Mouse (Mus musculus) erythroblast, adult 5-6 weeks (primary cell): ENCODE measurements around the gene Gm10778. TPM values are rescaled to one million over a fixed set of nuclear protein-coding genes. Genes with fewer than 3 reads are reported as not detected.
"Not testable (repeated sequence)": the region's sequence is repeated elsewhere in the genome, so short reads cannot be mapped to it uniquely, and the experiment has no call there.

Experiments
- ATAC-seq: replicated peaks from 2 replicates; pipeline ENCODE4 v1.8.0; 2016; ENCODE audit warnings: moderate number of reproducible peaks, mild to moderate bottlenecking, moderate TSS enrichment, inconsistent platforms; ENCODE audit not compliant: poor library complexity, low FRiP score, severe bottlenecking
- total RNA-seq, 2 experiments: library from RNA; stranded (forward) in 1 of 2; stranded (reverse) in 1 of 2; fragments of 150-400 nt in 1 of 2; fragments of 200-764, 138-1000 nt in 1 of 2; gene quantifications; 2 replicates each; pipeline versions ENCODE4 v1.2.3 to v1.2.4; 2015 to 2017; ENCODE audit warnings: low replicate concordance in 2 of 2

The Gm10778 gene
- total RNA-seq, 2 experiments from 2014 or later: 1.9 TPM; not detected in 1

DNA sequence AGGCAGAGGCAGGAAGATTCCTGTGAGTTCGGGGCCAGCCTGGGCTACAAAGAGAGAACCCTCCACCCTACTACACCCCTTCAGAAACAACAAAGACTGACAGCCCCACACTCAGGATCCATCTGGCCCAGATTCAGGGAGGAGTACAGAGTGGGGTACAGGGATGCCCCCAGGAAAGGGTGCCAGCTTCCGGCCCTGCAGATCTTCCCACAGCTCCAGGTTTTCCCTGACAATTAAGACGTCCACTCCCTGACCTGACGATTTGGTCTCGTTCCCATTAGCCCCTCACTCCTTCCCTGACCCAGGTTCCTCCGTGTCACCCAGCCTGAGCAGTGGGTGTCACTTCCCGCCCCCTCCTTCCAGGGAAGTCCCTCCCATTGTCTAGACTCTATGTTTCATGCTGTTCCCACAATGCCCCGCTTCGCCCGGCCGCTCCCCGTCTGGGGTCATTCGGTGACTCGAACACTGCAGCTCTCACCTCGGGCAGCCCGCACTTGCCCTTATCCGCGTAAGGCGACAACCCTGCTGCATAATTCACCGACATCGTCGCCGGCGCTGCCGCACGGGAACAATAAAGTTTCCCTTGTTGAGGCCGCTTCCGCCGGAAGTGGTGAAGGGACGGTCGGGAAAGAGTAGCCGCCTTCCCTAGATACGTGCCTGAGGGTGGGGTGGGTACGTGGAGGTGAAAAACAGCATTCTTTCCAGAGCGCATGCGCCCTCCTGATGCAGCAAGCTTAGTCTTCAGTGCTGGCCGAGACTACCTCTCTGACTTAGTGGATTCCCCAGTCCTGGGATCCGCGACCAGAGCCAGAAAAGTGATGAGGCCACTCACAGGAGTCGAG lies 21.6 kb upstream of the Gm10778 start, which contains the start of gene Sirt6:
Gene Sirt6 (minus strand): TSS at position 804 of the 842 bp plus-strand sequence.
- ATAC-seq: peak; percentile 91

DNA sequence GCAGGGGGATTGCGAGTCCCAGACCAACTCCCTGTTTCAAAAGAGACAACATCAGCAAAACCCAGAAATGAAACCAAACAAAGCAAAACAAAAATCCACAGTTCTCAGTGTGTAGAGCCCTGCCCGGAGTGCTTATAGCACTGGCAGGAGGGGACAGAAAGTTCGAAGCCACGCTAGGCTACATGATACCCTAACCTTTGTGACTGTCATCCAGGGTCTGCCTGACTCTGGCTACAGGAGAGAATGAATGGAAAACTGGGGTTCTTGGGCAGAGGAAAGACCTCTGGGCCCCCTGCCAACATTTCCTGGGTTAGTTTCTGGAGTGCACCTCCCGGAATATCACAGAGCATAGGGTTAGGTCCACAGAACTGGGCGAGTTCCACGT lies 21.0 kb upstream of the Gm10778 start:
- peak; percentile 33 for ATAC-seq

DNA sequence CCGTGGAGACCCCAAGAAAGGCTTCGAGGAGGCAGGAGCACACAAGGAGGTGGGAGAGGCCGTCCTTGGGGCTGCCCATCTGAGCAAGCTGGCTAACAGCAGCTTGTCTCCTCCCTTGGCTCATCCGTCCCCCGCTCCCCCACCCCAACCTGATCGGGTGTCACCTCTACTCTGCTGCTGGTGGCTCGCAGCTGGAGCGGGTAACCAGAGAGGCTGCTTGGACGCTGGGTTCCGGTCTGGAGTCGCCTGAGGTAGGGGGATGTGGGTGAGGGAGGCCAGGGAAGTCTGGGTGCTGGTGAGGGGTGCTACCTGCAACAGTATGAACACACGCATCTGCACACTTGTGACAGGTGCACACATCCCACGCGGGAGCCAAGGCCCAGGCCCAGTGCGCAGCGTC lies 20.5 kb upstream of the Gm10778 start, which contains the start of gene Ankrd24:
Gene Ankrd24 (plus strand): TSS at position 151 of the 400 bp plus-strand sequence.
- no peak for ATAC-seq

DNA sequence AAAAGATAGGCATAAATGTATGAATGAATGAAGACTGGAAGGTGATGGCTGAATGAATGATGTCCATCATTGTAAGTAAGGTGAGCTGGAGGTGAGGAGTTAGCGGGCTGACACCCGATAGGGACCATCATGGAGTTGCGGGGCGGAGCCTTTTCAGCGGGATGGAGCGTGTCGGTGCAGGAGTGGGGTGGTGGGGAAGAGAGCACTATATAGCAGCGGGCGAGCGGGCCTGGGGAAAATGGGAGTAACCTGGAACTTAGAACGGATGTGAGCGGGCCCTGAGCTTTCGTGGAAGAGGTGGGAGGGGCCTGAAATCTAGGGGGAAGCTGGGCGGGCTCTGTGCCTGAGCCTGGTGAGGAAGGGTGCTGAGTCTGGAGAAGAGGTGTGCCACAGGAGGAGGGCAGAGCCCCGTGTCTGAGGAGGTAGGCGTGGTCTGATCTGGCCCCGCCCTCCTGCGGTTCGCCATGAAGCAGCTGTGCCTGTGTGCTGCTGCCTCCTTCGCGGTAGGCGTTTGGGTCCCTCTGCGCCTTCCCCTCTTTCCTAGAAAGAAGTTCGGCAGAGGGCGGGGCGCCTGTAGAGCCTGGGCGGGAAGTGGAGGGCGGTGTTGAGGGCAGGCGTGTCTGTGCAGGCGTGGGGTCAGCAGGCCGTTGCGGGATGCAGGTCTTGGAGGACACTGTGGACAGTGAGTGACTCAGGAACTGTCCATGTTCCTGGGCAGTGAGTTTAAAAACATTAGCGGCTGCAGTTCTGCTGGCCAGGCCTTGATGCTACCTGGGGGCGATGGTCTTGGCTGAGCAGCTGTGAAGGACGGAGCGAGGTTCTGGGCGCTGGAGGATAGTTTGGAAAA lies 15.4 kb upstream of the Gm10778 start:
- ATAC-seq: peak; percentile 87

DNA sequence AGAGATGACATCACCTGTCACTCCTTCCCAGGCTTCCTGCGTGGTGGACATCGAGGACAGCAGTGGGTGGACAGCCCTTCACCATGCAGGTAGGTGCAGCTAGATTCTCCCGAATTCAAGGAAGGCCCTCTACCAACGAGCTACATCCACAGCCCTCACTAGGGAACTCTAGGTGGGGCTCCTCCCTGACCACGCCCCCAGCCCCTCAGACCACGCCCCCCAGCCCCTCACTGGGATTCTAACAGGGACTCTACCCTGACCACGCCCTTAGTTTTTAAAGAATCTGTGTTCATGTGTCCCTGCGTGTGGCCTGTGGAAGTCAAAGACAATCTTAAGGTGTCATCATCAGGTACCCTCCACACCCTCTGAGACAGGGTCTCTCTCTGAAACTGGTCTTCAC lies 12.5 kb upstream of the Gm10778 start:
- ATAC-seq: no peak

DNA sequence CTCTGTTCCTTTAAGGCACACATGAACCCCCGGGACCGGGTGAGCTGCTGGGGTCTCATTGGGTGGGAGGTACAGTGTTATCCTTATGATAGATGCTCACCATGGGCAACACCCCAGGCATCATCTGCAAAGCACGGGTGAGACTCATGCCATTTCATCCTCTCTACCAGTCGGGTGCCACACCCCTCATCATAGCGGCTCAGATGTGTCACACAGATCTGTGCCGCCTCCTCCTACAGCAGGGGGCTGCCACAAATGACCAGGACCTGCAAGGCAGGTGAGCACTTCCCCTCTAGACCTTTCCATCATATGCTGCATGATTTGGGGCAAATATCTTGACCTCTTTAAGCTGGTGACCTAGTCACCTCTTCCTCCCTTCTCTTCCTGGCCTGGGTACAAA lies 10.8 kb upstream of the Gm10778 start:
- ATAC-seq: no peak

DNA sequence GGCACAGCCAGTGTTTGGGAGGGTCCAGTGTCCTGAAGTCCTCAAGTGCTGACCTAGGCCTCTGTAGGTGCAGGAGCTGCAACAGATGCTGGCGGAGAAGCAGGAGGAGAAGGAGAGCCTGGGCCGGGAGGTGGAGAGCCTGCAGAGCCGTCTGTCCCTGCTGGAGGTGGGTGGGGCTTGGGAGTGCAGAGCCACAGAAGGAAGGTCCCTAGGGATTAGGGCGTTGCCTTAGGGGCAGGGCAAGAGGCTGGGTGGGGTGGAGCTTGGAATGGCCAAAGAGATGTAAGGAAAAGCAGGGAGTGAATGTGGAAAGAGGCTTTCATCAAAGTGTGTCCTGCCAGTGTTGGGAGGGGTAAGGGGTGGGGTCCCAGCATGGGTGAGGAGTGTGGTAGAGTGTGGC lies 8.0 kb upstream of the Gm10778 start:
- not testable (repeated sequence) for ATAC-seq

DNA sequence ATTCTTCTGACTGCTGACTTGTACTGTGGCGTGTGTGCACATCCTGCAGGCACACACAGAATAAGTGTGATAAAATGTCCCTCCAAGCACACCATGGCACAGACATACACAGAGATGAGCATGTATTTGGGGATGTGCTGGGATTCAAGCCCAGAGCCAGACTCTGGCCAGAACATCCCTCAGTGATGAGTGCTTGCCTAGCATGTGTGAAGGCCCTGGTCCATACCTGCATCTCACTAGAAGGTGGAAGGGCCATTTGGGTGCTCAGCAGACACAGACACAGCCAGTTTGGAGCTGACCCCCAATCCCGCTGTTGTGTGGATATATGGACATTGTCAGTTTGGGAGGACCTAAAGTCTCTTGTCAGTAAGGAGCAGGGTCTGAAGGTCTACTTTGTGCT lies 7.3 kb upstream of the Gm10778 start:
- ATAC-seq: no peak

DNA sequence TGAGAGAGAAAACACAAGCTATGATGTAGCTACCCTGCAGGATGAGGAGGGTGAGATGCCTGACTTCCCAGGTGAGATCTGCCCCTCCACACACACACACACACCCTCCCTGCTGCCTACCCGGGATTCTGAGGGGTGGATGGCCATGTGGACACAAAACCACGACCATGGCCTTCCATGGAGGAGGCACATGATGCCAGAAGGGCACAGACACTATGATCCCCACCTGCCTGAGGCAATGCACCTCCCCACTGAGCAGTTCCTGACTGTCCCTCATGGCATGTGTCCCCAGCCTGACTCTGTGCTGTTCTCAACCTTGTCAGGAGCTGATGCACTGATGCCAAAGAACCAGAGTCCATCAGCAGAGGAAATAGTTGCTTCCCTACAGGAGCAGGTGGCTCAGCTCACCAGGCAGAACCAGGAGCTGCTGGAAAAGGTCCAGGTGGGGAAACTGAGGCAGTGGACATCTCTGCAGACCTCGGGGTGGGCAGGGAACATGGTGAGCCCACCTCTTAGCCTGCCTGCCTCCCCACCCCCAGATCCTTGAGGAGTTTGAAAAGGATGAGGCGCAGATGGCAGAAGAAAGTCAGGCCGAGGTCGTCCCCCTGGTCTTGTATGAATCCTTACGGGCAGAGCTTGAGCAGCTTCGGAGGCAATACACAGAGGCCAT lies 6.7 kb upstream of the Gm10778 start:
- no peak for ATAC-seq

DNA sequence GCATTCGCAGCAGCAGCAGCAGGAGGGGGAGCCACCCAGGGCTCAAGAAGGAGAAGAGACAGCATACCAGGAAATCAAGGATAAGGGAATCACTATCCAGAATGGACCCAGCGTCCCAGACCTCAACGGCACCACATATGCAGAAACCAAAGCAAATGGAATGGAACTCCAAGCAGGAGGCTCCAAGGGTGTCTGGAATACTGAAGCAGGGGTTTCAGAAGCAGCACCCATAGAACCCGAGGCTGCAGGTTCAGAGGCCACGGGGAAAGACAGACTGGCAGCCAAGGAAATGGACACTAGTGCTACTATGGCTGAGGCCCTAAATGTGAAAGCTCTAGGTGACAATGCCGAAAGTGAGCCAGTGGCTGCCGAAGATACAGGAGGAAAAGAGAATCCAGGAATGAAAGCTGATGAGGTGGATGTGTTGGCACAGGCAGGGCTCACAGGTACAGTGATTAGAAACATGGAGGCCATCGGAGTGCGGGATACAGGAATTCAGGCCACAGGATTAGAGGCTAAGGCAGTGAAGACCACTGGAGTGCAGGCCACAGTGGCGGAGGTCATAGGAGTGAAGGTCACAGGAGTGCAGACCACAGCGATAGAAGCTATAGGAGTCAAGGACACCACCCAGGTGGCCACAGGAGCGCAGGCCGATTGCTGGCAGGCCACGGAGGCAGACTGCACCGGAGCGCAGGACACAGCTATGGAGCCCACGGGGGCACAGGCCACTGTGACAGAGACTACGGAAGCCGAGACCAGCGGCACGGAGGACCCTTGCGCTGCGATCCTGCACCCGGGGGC lies 6.0 kb upstream of the Gm10778 start:
- peak; percentile 19 for ATAC-seq

DNA sequence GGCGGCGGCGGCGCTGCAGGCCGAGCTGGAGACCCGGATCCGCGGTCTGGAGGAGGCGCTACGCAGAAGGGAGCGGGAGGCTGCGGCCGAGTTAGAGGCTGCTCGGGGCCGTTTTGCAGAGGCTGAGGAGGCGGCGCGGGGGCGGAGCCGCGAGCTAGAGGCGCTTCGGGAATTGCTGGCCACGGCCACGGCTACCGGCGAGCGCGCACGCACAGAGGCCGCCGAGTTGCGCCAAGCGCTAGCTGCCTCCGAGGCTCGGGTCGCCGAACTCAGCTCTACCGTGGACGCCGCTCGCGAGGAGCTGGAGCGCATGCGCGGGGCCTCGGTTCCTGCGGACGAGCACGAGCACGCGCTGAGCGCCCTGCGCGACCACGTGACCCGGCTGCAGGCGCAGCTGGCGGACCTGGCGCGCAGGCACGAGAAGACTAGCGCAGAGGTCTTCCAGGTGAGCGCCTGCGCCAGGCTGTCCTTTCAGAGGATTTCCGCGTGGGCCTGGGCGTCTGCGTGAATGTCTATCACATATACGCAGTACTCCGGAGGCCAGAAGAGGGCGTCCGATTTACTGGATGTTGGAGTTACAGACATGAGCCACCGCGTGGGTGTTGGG lies 5.3 kb upstream of the Gm10778 start:
- ATAC-seq: peak; percentile 86

DNA sequence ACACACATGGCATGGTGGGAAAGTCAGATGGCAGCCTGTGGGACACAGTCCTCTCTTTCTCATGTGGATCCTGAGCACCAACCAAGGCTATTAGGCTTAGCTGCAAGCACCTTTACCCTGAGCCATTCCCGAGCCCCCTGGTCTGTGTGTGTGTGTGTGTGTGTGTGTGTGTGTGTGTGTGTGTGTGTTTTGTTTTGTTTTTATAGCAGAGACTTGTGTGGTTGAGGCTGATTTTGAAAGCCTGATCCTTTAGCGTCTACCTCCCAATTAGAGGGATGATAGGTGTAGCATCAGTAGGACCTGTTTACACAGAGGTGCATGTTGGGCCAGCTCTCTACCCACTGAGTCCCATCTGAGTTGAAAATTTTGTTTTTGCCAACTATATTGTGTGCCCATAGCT lies 4.7 kb upstream of the Gm10778 start:
- no peak for ATAC-seq

DNA sequence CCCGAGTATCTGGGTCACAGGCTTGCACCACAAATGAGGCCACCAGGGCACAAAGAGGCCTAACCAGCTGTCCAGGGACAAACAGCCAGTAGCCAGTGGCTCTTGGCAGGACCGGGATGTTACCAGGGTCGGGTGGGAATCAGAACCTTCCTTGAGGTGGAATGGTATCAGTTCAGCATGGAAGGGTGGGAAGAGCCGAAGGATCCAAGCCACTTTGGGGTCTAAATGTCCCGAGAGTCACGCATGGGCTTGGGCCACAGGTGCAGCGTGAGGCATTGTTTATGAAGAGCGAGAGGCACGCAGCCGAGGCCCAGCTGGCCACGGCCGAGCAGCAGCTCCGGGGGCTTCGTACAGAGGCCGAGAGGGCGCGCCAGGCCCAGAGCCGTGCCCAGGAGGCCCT lies 4.1 kb upstream of the Gm10778 start:
- no peak for ATAC-seq

DNA sequence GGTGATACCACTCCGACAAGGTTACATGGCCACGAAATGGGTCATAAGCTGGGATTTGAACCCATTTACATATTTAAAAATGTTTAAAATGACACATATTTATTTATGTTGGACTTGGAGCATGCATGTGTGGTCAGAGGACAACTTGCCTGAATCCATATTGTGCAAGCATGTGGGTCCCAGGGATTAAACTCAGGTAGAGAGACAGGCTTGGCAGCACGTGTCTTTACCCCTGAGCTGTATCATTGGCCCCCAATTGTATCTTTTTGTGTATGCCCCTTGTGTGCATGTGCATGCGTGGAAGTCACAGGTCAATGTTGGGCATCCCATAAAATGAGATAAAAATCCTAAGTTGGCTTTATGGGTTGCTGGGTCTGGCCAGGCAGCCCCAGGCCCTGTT lies 3.5 kb upstream of the Gm10778 start:
- no peak for ATAC-seq

DNA sequence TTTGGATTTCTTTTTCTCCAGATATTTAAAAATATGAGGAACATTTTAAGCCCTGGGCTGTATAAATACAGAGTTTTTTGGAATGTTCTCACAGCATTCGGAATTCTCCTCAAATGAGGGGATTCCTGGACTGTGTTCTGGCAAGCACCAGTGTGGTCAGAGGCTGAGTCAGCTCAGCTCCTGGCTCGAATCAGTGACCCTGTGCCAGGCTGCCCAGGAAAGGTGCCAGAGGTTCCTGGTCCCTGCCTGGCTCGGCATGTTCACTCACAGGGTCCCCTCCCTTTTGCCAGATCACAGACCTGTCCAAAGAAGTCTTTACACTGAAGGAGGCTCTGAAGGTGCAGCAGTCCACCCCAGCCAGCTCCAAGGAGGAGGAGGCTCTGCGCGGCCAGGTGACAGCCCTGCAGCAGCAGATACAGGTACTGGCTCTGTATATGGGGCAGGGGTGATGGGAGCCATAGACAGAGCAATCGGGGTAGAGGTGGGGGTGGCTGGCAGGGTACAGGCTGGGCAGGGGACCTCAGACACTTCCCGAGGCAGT lies 2.8 kb upstream of the Gm10778 start:
- ATAC-seq: no peak

DNA sequence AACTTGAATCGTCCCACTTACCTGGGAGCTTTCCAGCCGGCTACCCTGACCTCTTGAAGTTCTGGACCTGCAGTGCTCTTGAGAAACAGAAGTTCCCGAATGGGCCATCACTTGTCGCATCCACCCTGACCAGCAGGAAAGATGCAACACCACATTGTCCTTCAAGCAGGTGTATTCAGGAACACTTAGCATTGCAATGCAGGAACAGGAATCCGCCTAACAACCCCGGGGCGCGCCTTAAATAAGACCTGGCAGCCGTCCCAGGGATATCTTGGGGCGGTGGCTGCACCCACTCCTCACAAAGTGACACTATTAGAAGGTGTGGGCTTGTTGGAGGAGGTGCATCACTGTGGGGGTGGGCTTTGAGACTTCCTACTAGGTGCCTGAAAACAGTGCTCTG lies 6.3 kb downstream of the Gm10778 start:
- ATAC-seq: no peak

DNA sequence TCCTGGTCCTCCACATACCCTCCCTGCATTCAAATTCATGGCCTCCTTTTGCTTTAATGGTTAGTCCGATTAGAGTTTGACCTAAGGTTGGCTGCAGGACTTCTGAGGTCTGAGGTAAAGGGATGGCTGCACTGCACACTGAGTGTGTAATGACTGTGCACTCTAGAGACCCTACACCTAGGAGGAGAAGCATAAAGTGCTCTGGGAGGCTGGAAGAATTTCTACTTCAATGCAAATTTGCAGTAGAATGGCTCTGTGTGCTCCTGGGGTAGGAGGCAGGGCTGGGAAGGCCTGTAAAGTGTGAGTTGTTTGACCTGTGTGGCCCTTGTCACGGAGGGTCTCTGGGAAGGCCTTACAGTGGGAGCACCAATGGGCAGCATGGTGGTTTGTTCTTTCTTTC lies 7.3 kb downstream of the Gm10778 start:
- ATAC-seq: no peak

DNA sequence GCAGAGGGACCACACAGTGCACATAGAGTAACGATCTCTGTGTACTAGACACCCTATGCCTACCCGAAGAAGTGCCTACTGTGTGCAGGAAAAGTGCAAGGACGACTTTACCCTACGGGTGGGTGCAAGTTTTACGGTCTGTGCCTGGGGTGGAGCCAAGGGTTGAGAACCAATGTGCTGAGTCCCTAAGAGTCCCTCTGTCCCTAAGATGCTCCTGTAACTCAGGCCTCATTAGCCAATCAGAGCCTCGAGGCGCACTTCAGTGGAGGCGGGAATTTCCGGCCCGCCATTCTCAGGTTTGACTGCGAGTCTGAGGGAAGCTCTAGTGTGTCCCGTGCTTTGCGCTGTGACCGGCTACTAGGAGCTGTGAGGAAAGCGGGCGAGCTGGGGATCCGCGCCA lies 38.3 kb downstream of the Gm10778 start:
- ATAC-seq: not testable (repeated sequence)
